Mouse (Mus musculus) kidney, embryonic 14.5 days (tissue): ENCODE results near the gene Rims1. TPM values are rescaled to one million over a fixed set of nuclear protein-coding genes. Genes with fewer than 3 reads are reported as not detected.

Experiments
- ATAC-seq: fragments of 200-750 bp; cut with Nextera tagmentation; 2 replicates; pipeline ENCODE4 v1.8.0; 2017; ENCODE audit warnings: moderate number of reproducible peaks, mild to moderate bottlenecking, moderate TSS enrichment, moderate library complexity; ENCODE audit not compliant: low FRiP score, low TSS enrichment
- H3K27ac ChIP-seq: fragments of 300-500 bp; sonication (generic); 2 replicates; pipeline ENCODE4 v1.5.1; 2014; ENCODE audit warnings: low read depth, mild to moderate bottlenecking, low read length, moderate library complexity, mixed read lengths
- H3K27me3 ChIP-seq: fragments of 300-500 bp; sonication (generic); 2 replicates; pipeline ENCODE4 v1.6.1; 2014; ENCODE audit warnings: mild to moderate bottlenecking, low read length; ENCODE audit not compliant: control insufficient read depth, insufficient read depth
- H3K36me3 ChIP-seq: fragments of 300-500 bp; sonication (generic); 2 replicates; pipeline ENCODE4 v1.6.1; 2014; ENCODE audit warnings: low read length, mixed read lengths; ENCODE audit not compliant: control insufficient read depth, insufficient read depth
- H3K4me1 ChIP-seq: fragments of 300-500 bp; sonication (generic); 2 replicates; pipeline ENCODE4 v1.6.1; 2014; ENCODE audit warnings: low read length, mixed read lengths; ENCODE audit not compliant: control insufficient read depth, insufficient read depth
- H3K4me2 ChIP-seq: fragments of 300-500 bp; sonication (generic); replicated peaks from 2 replicates; pipeline ENCODE4 v1.6.1; 2014; ENCODE audit warnings: low read depth, mild to moderate bottlenecking, low read length
- H3K4me3 ChIP-seq: fragments of 300-500 bp; sonication (generic); 2 replicates; pipeline ENCODE4 v1.5.1; 2014; ENCODE audit warnings: mild to moderate bottlenecking, low read length
- H3K9ac ChIP-seq: fragments of 300-500 bp; sonication (generic); 2 replicates; pipeline ENCODE4 v1.6.1; 2014; ENCODE audit warnings: low read depth, mild to moderate bottlenecking, low read length, moderate library complexity
- H3K9me3 ChIP-seq: fragments of 300-500 bp; sonication (generic); 2 replicates; pipeline ENCODE4 v1.6.1; 2016; ENCODE audit warnings: low read length; ENCODE audit not compliant: control insufficient read depth
- WGBS: fragments of 180-500 bp; shearing (Covaris S2); extraction: QIAGEN DNeasy Blood & Tissue Kit; methylation state at CpG from one replicate; pipeline ENCODE4 v1.1.7; 2014; 5-methylcytosine and 5-hydroxymethylcytosine counted together
- polyA plus RNA-seq: library from polyadenylated mRNA; unstranded; fragments of >200 nt; fragmentation: Nextera tagmentation; extraction: Ambion mirVana; gene quantifications from 2 replicates; pipeline ENCODE4 v1.2.1, GENCODE M21; 2014

Gene Rims1
- polyA plus RNA-seq, 1 experiment from 2014 or later: 0.93 TPM

- H3K4me1 ChIP-seq: no peaks in the 10 kb centered on the region
- H3K4me2 ChIP-seq: no peak overlapping the region
- H3K9ac ChIP-seq: no peak overlapping the region
- no peaks in the 10 kb centered on the region for H3K36me3 ChIP-seq
- H3K4me3 ChIP-seq: no peak overlapping the region
- no peak for ATAC-seq
- no peaks in the 10 kb centered on the region for H3K27me3 ChIP-seq
- WGBS: 75% methylated on average over 7 of the region's 7 CpGs
- no peak overlapping the region for H3K27ac ChIP-seq
- H3K9me3 ChIP-seq: no peaks in the 10 kb centered on the region
These were observed 395.6 kb downstream of the Rims1 start for GRCm38 (mm10) chr1:22410173-22410572.

- no peak overlapping the region for H3K9ac ChIP-seq
- no peak overlapping the region for H3K27ac ChIP-seq
- 74% methylated on average over 3 of the region's 3 CpGs for WGBS
- H3K4me3 ChIP-seq: no peak overlapping the region
- H3K9me3 ChIP-seq: no peaks in the 10 kb centered on the region
- H3K27me3 ChIP-seq: no peaks in the 10 kb centered on the region
- no peaks in the 10 kb centered on the region for H3K4me1 ChIP-seq
- H3K4me2 ChIP-seq: no peak overlapping the region
- ATAC-seq: no peak
- no peaks in the 10 kb centered on the region for H3K36me3 ChIP-seq
These were observed 419.4 kb downstream of the Rims1 start for GRCm38 (mm10) chr1:22386361-22386760.

GRCm38 (mm10) chr1:22377652-22378051 lies 428.1 kb downstream of the Rims1 start:
- WGBS: 73% methylated on average over 5 of the region's 5 CpGs
- Histone ChIP-seq H3K4me2 (no peak overlapping the region), H3K27ac (no peak overlapping the region), H3K4me3 (no peak overlapping the region), H3K9me3 (no peaks in the 10 kb centered on the region), H3K9ac (no peak overlapping the region), H3K36me3 (no peaks in the 10 kb centered on the region), H3K27me3 (no peaks in the 10 kb centered on the region), H3K4me1 (no peaks in the 10 kb centered on the region)
- ATAC-seq: no peak

GRCm38 (mm10) chr1:22377062-22377461 lies 428.7 kb downstream of the Rims1 start:
- ATAC-seq: no peak
- H3K4me1 ChIP-seq: no peaks in the 10 kb centered on the region
- no peak overlapping the region for H3K27ac ChIP-seq
- no peak overlapping the region for H3K9ac ChIP-seq
- H3K9me3 ChIP-seq: no peaks in the 10 kb centered on the region
- whole genome bisulfite sequencing: 51% methylated on average over 6 of the region's 6 CpGs
- no peaks in the 10 kb centered on the region for H3K36me3 ChIP-seq
- no peak overlapping the region for H3K4me2 ChIP-seq
- H3K4me3 ChIP-seq: no peak overlapping the region
- no peaks in the 10 kb centered on the region for H3K27me3 ChIP-seq

- H3K9ac ChIP-seq: no peak overlapping the region
- H3K36me3 ChIP-seq: no peaks in the 10 kb centered on the region
- H3K4me1 ChIP-seq: no peaks in the 10 kb centered on the region
- no peaks in the 10 kb centered on the region for H3K27me3 ChIP-seq
- no peak overlapping the region for H3K4me2 ChIP-seq
- no peak for ATAC-seq
- no peaks in the 10 kb centered on the region for H3K9me3 ChIP-seq
- no peak overlapping the region for H3K4me3 ChIP-seq
- H3K27ac ChIP-seq: no peak overlapping the region
- WGBS: 83% methylated on average over 2 of the region's 2 CpGs
These were observed 449.6 kb downstream of the Rims1 start for GRCm38 (mm10) chr1:22356209-22356608.

GRCm38 (mm10) chr1:22353687-22354086 lies 452.1 kb downstream of the Rims1 start:
- no peak overlapping the region for H3K4me3 ChIP-seq
- H3K27me3 ChIP-seq: no peaks in the 10 kb centered on the region
- no peaks in the 10 kb centered on the region for H3K4me1 ChIP-seq
- WGBS: 81% methylated on average over 4 of the region's 4 CpGs
- no peak overlapping the region for H3K4me2 ChIP-seq
- H3K27ac ChIP-seq: no peak overlapping the region
- no peak overlapping the region for H3K9ac ChIP-seq
- H3K36me3 ChIP-seq: no peaks in the 10 kb centered on the region
- H3K9me3 ChIP-seq: no peaks in the 10 kb centered on the region
- ATAC-seq: no peak

- no peaks in the 10 kb centered on the region for H3K36me3 ChIP-seq
- H3K4me3 ChIP-seq: no peak overlapping the region
- H3K9ac ChIP-seq: no peak overlapping the region
- H3K4me2 ChIP-seq: no peak overlapping the region
- peak; percentile 20; the same call in 1 of the 2 replicates for ATAC-seq
- no peaks in the 10 kb centered on the region for H3K4me1 ChIP-seq
- WGBS: 50% methylated on average over 9 of the region's 9 CpGs
- H3K27me3 ChIP-seq: no peaks in the 10 kb centered on the region
- no peak overlapping the region for H3K27ac ChIP-seq
- no peaks in the 10 kb centered on the region for H3K9me3 ChIP-seq
These were observed 466.9 kb downstream of the Rims1 start for GRCm38 (mm10) chr1:22338914-22339313.

GRCm38 (mm10) chr1:22320941-22321676 lies 484.7 kb downstream of the Rims1 start:
- Histone ChIP-seq H3K4me2 (no peak overlapping the region), H3K4me1 (no peaks in the 10 kb centered on the region), H3K9ac (no peak overlapping the region), H3K27ac (no peak overlapping the region), H3K4me3 (no peak overlapping the region), H3K27me3 (no peaks in the 10 kb centered on the region), H3K36me3 (no peaks in the 10 kb centered on the region), H3K9me3 (no peaks in the 10 kb centered on the region)
- 65% methylated on average over 6 of the region's 6 CpGs for WGBS
- no peak for ATAC-seq

GRCm38 (mm10) chr1:22315537-22315936 lies 490.3 kb downstream of the Rims1 start:
- H3K4me2 ChIP-seq: no peak overlapping the region
- no peak for ATAC-seq

More at GRCm38 (mm10) chr1:22315537-22315936, 490.3 kb downstream of the Rims1 start:
- Histone ChIP-seq H3K36me3 (no peaks in the 10 kb centered on the region), H3K27ac (no peak overlapping the region), H3K9me3 (no peaks in the 10 kb centered on the region), H3K9ac (no peak overlapping the region), H3K4me3 (no peak overlapping the region), H3K27me3 (no peaks in the 10 kb centered on the region), H3K4me1 (no peaks in the 10 kb centered on the region)
- WGBS: 16% methylated on average over 2 of the region's 2 CpGs
